Mouse (Mus musculus): Measurements from ENCODE around the gene Rpl7l1.
"Not testable (repeated sequence)": the region's sequence is repeated elsewhere in the genome, so short reads cannot be mapped to it uniquely, and the experiment has no call there.

The Rpl7l1 gene

GRCm38 (mm10) chr17:46775070-46775469, 7.4 kb downstream of the Rpl7l1 start:
- no peak for DNase-seq (ENCODE audit: low spot score in 2 of 2)

- DNase-seq (ENCODE audit: low spot score in 2 of 2) = no peak
These were observed 8.4 kb downstream of the Rpl7l1 start for GRCm38 (mm10) chr17:46774131-46774472.

GRCm38 (mm10) chr17:46773278-46774130, 9.0 kb downstream of the Rpl7l1 start:
- DNase-seq (ENCODE audit: low spot score in 2 of 2) = no peak

GRCm38 (mm10) chr17:46772404-46773277, 9.8 kb downstream of the Rpl7l1 start, which contains the start of gene 2310039H08Rik:
2310039H08Rik (plus strand) TSS chr17:46772635.
- DNase-seq (ENCODE audit: low spot score in 2 of 2) = peak; percentile 57 to 71

GRCm38 (mm10) chr17:46772038-46772403, 10.5 kb downstream of the Rpl7l1 start:
- no peak for DNase-seq (ENCODE audit: low spot score in 2 of 2)

GRCm38 (mm10) chr17:46771616-46772015, 10.9 kb downstream of the Rpl7l1 start:
- DNase-seq (ENCODE audit: low spot score in 2 of 2) = no peak

GRCm38 (mm10) chr17:46771025-46771424, 11.4 kb downstream of the Rpl7l1 start:
- no peak for DNase-seq (ENCODE audit: low spot score in 2 of 2)

GRCm38 (mm10) chr17:46770546-46770945, 11.9 kb downstream of the Rpl7l1 start:
- DNase-seq (ENCODE audit: low spot score in 2 of 2) = no peak

- no peak for DNase-seq (ENCODE audit: low spot score in 2 of 2)
These were observed 14.6 kb downstream of the Rpl7l1 start for GRCm38 (mm10) chr17:46767868-46768267.

- not testable (repeated sequence) for DNase-seq (ENCODE audit: low spot score in 2 of 2)
These were observed 17.6 kb downstream of the Rpl7l1 start for GRCm38 (mm10) chr17:46764916-46765315.

GRCm38 (mm10) chr17:46763544-46763943, 18.9 kb downstream of the Rpl7l1 start, which contains the start of gene Ptcra:
Ptcra (minus strand) TSS chr17:46763712.
- no peak for DNase-seq (ENCODE audit: low spot score in 2 of 2)

- no peak for DNase-seq (ENCODE audit: low spot score in 2 of 2)
These were observed 23.7 kb downstream of the Rpl7l1 start for GRCm38 (mm10) chr17:46758753-46759152.

- DNase-seq (ENCODE audit: low spot score in 2 of 2) = peak; percentile 92 to 95
These were observed 30.5 kb downstream of the Rpl7l1 start, which contains the start of gene Cnpy3 for GRCm38 (mm10) chr17:46751794-46752556. Cnpy3 (minus strand) TSS chr17:46752214.

GRCm38 (mm10) chr17:46751056-46751793, 31.2 kb downstream of the Rpl7l1 start:
- peak; percentile 25 to 52 for DNase-seq (ENCODE audit: low spot score in 2 of 2)

- no peak for DNase-seq (ENCODE audit: low spot score in 2 of 2)
These were observed 31.9 kb downstream of the Rpl7l1 start for GRCm38 (mm10) chr17:46750580-46750979.

GRCm38 (mm10) chr17:46749282-46749681, 33.2 kb downstream of the Rpl7l1 start:
- no peak for DNase-seq (ENCODE audit: low spot score in 2 of 2)

GRCm38 (mm10) chr17:46747806-46748205, 34.7 kb downstream of the Rpl7l1 start:
- DNase-seq (ENCODE audit: low spot score in 2 of 2) = no peak

GRCm38 (mm10) chr17:46747234-46747633, 35.2 kb downstream of the Rpl7l1 start:
- DNase-seq (ENCODE audit: low spot score in 2 of 2) = no peak

GRCm38 (mm10) chr17:46745506-46745905, 37.0 kb downstream of the Rpl7l1 start:
- no peak for DNase-seq (ENCODE audit: low spot score in 2 of 2)

- DNase-seq (ENCODE audit: low spot score in 2 of 2) = no peak
These were observed 39.5 kb downstream of the Rpl7l1 start for GRCm38 (mm10) chr17:46742986-46743385.

GRCm38 (mm10) chr17:46741305-46741704, 41.2 kb downstream of the Rpl7l1 start:
- DNase-seq (ENCODE audit: low spot score in 2 of 2) = no peak
